ENCODE assay signal across 9 mouse cellular contexts in the genomic region with DNA sequence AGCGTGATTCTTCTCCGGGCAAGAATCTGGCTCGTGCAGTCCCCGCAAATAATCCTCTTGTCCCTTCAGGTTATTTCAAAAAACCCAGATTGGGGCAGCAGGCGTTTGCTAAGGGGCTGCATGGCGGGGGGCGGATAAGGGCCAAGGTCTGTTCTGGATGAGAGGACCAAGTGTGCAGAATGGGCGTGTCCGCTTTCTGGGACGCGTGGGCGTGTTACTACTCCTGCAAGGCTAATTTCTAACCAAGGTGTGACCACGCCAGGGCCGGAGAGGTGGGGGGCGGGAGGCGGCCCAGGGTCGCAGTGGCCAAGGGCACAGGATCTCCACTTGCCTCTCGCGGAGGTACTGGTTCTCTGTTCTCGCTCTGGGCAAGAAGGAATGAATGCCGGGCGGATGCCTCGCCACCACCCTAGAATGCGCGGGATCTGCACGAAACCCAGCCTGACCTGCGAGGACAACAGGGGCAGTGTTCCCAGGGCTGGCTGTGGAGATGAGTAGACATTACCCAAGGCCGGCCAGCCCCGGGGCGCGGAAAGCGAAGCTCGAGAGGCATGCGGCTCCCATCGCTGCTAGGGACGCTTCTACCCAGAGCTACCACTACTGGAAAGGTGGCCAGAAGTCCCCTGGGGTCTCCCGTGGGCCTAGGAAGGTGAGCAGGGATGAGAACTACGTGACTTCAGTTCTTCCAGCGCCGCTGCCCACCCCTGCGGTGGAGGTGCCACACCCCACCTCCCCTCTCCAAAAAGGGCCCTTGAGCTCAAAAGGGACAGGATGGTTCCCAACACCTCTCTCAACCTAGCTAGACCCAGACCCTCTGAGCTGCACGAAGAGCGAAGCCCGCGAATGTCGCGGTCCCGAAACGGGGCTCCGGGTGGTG. TPM values are rescaled to one million over a fixed set of nuclear protein-coding genes. Genes with fewer than 3 reads are reported as not detected.
DNase-seq lines count a peak whose midpoint lies in the region; ATAC-seq and TF ChIP-seq lines count a peak whose summit lies in the region.
"Had no signal": no experiment of that assay in that cellular context is flagged by ENCODE, and none has a peak within 500 bp of the region (broad histone marks: within the 10 kb centered on the region; RNA-seq: fewer than 3 reads in every experiment).

No protein-coding gene starts in this region.

- H3K36me3 ChIP-seq in heart, embryonic 11.5 days (ENCODE audit: control insufficient read depth, insufficient read depth, low read length) = no peaks in the 10 kb centered on the region
- H3K36me3 ChIP-seq in ES-E14 (ENCODE audit: control insufficient read depth, insufficient read depth, low read length, poor library complexity, severe bottlenecking) = no peaks in the 10 kb centered on the region
- no peaks in the 10 kb centered on the region for H3K36me3 ChIP-seq in forebrain, embryonic 12.5 days (replicated peaks)
- no peaks in the 10 kb centered on the region for H3K36me3 ChIP-seq in liver, embryonic 14.5 days (replicated peaks; ENCODE audit: control insufficient read depth, insufficient read depth, low read depth)
- H3K36me3 ChIP-seq: G1E had no signal

- H3K27me3 ChIP-seq in heart, embryonic 11.5 days (ENCODE audit: control insufficient read depth, insufficient read depth, low read length) = peaks cover 65% of the 10 kb centered on the region
- peaks cover 78% of the 10 kb centered on the region for H3K27me3 ChIP-seq in forebrain, embryonic 12.5 days
- H3K27me3 ChIP-seq in liver, embryonic 14.5 days (ENCODE audit: control insufficient read depth, insufficient read depth, low read length) = peaks cover 45% of the 10 kb centered on the region

- no peak for TF ChIP-seq EP300 in liver, embryonic 14.5 days (IDR thresholded peaks at IDR 0.05; ENCODE audit: low read depth)

- peak overlapping the region; percentile 99 for H3K4me2 ChIP-seq in heart, embryonic 11.5 days
- H3K4me2 ChIP-seq in forebrain, embryonic 12.5 days = peak overlapping the region; percentile 99
- peak overlapping the region; percentile 59; the same call in 1 of the 2 replicates for H3K4me2 ChIP-seq in liver, embryonic 14.5 days (ENCODE audit: low read depth)

- H3K4me1 ChIP-seq in heart, embryonic 11.5 days (ENCODE audit: control insufficient read depth, insufficient read depth, low read length) = peaks cover 10% of the 10 kb centered on the region
- peaks cover 0 to 5% of the 10 kb centered on the region in 2 experiments; a peak in 1 of 4 replicates for H3K4me1 ChIP-seq in ES-E14 (ENCODE audit: control insufficient read depth in 2 of 2, insufficient read depth in 2 of 2, low read length in 2 of 2, poor library complexity in 1 of 2)
- peaks cover 19% of the 10 kb centered on the region for H3K4me1 ChIP-seq in forebrain, embryonic 12.5 days
- no peaks in the 10 kb centered on the region for H3K4me1 ChIP-seq in liver, embryonic 14.5 days (replicated peaks; ENCODE audit: control insufficient read depth in 2 of 2, insufficient read depth in 2 of 2, low read length in 1 of 2)

- no peak overlapping the region for H3K27ac ChIP-seq in heart, embryonic 11.5 days (ENCODE audit: low read depth, low read length)
- no peak overlapping the region for H3K27ac ChIP-seq in ES-E14 (ENCODE audit: insufficient read depth, low read depth, low read length, poor library complexity, severe bottlenecking)
- H3K27ac ChIP-seq in forebrain, embryonic 12.5 days = no peak overlapping the region
- no peak overlapping the region for H3K27ac ChIP-seq in liver, embryonic 14.5 days

- no peak for DNase-seq in heart, adult 9 months (ENCODE audit: low spot score in 2 of 2)
- DNase-seq in ES-E14 (ENCODE audit: low read depth, low spot score) = no peak
- no peak for DNase-seq in liver, embryonic 14.5 days (ENCODE audit: low read depth in 3 of 3, low spot score in 3 of 3)
- no peak for DNase-seq in layer of hippocampus, adult 9-11 months
- no peak for DNase-seq in layer of hippocampus, postnatal 25 days (ENCODE audit: extremely low spot score in 1 of 2, low spot score in 1 of 2)

- H3K9me3 ChIP-seq in heart, embryonic 11.5 days (replicated peaks; ENCODE audit: control insufficient read depth, low read length) = no peaks in the 10 kb centered on the region
- no peaks in the 10 kb centered on the region for H3K9me3 ChIP-seq in ES-E14 (ENCODE audit: control insufficient read depth, insufficient read depth, low read depth, low read length)
- no peaks in the 10 kb centered on the region for H3K9me3 ChIP-seq in forebrain, embryonic 12.5 days
- H3K9me3 ChIP-seq in liver, embryonic 14.5 days (ENCODE audit: control insufficient read depth, low read length) = no peaks in the 10 kb centered on the region

- 4% methylated on average over 50 of the region's 50 CpGs for WGBS in heart, embryonic 11.5 days (ENCODE audit: insufficient replicate concordance)
- WGBS in forebrain, embryonic 12.5 days = 7% methylated on average over 50 of the region's 50 CpGs
- WGBS in liver, embryonic 14.5 days (ENCODE audit: insufficient replicate concordance) = 6% methylated on average over 50 of the region's 50 CpGs

- no peak for TF ChIP-seq CTCF in liver, embryonic 14.5 days (IDR thresholded peaks at IDR 0.05; ENCODE audit: low read depth)

- no peak for ATAC-seq in heart, embryonic 11.5 days (replicated peaks; ENCODE audit: insufficient number of reproducible peaks, low FRiP score, low TSS enrichment)
- ATAC-seq in forebrain, embryonic 12.5 days (ENCODE audit: low FRiP score) = no peak
- ATAC-seq in liver, embryonic 14.5 days (ENCODE audit: insufficient read depth) = no peak
- no peak for ATAC-seq in activated CD4-positive, CD25-positive, alpha-beta regulatory T cell, adult 4 months

- H3K9ac ChIP-seq in heart, embryonic 11.5 days (ENCODE audit: low read depth, low read length) = no peak overlapping the region
- peak overlapping the region; percentile 58; the same call in 1 of the 2 replicates for H3K9ac ChIP-seq in ES-E14 (ENCODE audit: insufficient read depth, low read depth, low read length, poor library complexity, severe bottlenecking)
- no peak overlapping the region for H3K9ac ChIP-seq in forebrain, embryonic 12.5 days
- no peak overlapping the region for H3K9ac ChIP-seq in liver, embryonic 14.5 days (replicated peaks)

- in situ Hi-C loops in ES-E14 (cut with MboI; ENCODE audit: low sequenced_read_pairs in 2 of 2, unreplicated experiment in 2 of 2) = no loop called here

- peak overlapping the region; percentile 65 for H3K4me3 ChIP-seq in heart, embryonic 11.5 days (ENCODE audit: low read depth, low read length)
- H3K4me3 ChIP-seq in ES-E14 (ENCODE audit: insufficient read depth in 1 of 2, low read depth in 1 of 2, low read length in 2 of 2, poor library complexity in 1 of 2, severe bottlenecking in 1 of 2) = peak overlapping the region; percentile 63 to 69
- peak overlapping the region; percentile 56 for H3K4me3 ChIP-seq in forebrain, embryonic 12.5 days (replicated peaks)
- no peak overlapping the region for H3K4me3 ChIP-seq in liver, embryonic 14.5 days (ENCODE audit: insufficient read depth in 1 of 2, low read depth in 2 of 2, low read length in 2 of 2)

TF ChIP-seq in ES-E14, 5 proteins besides CTCF, POLR2A, EP300 and RAD21:
- TF ChIP-seq CHD2 (IDR thresholded peaks at IDR 0.05; ENCODE audit: low read depth, low read length) = no peak
- no peak for TF ChIP-seq ZC3H11A (IDR thresholded peaks at IDR 0.05; ENCODE audit: borderline replicate concordance, low read depth, low read length)
- TF ChIP-seq ZNF384 (IDR thresholded peaks at IDR 0.05; ENCODE audit: low read depth, low read length) = no peak
- no peak for TF ChIP-seq HCFC1 (IDR thresholded peaks at IDR 0.05; ENCODE audit: borderline replicate concordance, insufficient read depth, low read length)
- no peak for TF ChIP-seq MAFK (IDR thresholded peaks at IDR 0.05; ENCODE audit: insufficient read depth, low read depth, low read length)

RNA-seq across cellular contexts. Expression of gene Cdh23, which starts 10.3 kb away (rescaled TPM):
- 0.23 and 0.27 TPM in 2 replicates for polyA plus RNA-seq in heart, embryonic 11.5 days (2014; fragmentation: Nextera tagmentation; extraction: Ambion mirVana)
- 2.3 and 2.7 TPM in 2 replicates for total RNA-seq in ES-E14 (2012; rRNA removed)
- polyA plus RNA-seq in forebrain, embryonic 12.5 days (2016; fragmentation: Nextera tagmentation; extraction: Ambion mirVana) = 1.6 and 2.5 TPM in 2 replicates
- polyA plus RNA-seq in liver, embryonic 14.5 days (2012; rRNA removed) = 0.02 and 0.06 TPM in 2 replicates
- polyA plus RNA-seq in liver, embryonic 14.5 days (2014; fragmentation: Nextera tagmentation; extraction: Ambion mirVana) = 0.06 TPM in 1 of 2 replicates, not detected in the other
- polyA plus RNA-seq in activated CD4-positive, CD25-positive, alpha-beta regulatory T cell, adult 4 months (2017; shearing (Covaris generic)) = 1 to 10 TPM; 4.0 to 5.5 TPM
- total RNA-seq in layer of hippocampus, postnatal 25 days (2021) = 1 to 10 TPM; 2.1 to 3.6 TPM
- polyA plus RNA-seq: G1E had no signal

Comparison
In these comparisons a context has a peak if more than half of its experiments do, and no peak if none do; other contexts are left out.
1. H3K4me3 ChIP-seq: peak in heart, embryonic 11.5 days (single experiment), ES-E14 (2 of 2) and forebrain, embryonic 12.5 days (single experiment); none in liver, embryonic 14.5 days (0 of 2).
2. Peak in every context shown above with its lines, with median percentiles within 50 percentile points of each other: H3K4me2 ChIP-seq.